Mouse (Mus musculus) cerebellum, adult 11-12 months (tissue): ENCODE results near the gene Map4k1.

Source experiments
- DNase-seq: peaks from one replicate; pipeline ENCODE4 v3.0.0; 2022

The Map4k1 gene

GRCm38 (mm10) chr7:28981651-28982273, at the start of gene Map4k1, which contains the start of gene Eif3k:
Gene Map4k1 (plus strand): TSS chr7:28982050.
Gene Eif3k (minus strand): TSS chr7:28981864.
- DNase-seq: peak; percentile 97

DNA sequence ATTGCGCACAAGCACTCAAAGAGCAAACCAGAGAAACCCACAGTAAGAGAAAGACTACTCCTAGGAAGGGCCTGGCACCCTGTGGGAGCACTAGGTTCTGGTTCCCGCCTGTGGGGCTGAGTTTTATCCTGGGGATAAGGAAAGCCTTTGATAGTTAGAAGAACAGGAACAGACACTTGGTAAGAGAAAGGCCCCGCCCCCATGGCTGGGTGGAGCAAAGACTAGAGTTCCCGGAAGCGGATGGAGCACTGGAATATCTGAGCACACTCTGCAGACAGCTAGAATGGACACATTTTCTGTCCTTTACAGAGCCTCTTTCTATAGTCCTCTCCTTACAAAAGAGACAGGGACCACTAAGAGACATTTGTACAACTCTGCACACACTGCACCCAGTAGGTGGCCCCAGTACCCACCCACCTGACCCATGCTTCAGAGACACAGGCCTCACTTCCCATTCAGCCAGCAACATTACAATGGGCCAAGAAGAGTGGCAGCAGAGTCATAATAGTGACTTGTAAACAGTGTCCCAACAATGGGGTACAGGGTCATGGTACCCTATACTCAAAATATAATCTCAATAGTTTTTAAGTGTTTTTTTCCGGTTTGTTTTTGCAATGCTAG, 49.3 kb upstream of the Map4k1 start:
- no peak for DNase-seq

- no peak for DNase-seq
Measured at GRCm38 (mm10) chr7:28933825-28934224, 48.0 kb upstream of the Map4k1 start.

DNA sequence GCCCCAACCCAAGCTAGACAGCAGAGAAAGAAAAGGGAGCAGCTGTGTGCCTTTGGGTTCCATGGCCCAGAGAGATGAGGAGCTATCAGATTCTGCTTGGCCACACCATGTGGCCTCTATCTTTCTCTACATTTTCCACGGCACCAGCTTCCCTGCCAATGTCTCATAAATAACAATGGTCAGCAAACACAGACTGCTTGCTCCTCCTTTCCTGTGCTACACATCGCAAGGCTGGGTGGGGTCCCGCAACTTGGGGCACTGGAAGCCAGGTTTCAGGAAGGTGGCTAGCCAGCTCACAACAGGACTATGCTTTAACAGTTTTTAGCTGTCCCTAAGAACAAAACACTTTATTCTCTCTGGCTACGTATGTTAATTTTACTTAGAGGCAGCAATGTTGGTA, 45.1 kb upstream of the Map4k1 start:
- no peak for DNase-seq

DNA sequence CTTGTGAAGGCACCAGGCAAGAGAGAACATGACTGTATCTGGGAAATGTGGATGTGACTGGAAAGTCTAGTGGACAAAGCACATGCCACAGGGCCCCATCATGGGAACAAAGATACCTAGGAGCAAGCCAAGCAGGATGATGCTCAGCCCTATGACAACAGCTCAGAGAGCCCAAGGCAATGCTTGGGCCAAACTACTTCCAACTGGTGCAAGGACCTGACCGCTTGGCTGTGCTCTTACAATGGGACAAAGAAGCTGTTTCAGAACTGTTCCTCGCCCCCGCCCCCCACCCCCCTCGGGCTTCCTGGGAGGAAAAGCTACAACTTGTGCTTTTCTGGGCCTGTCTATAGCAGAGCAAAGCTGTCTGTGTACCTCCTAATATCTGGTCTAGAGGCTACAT, 43.2 kb upstream of the Map4k1 start:
- DNase-seq: no peak

- no peak for DNase-seq
Measured at GRCm38 (mm10) chr7:28939418-28940183, 42.2 kb upstream of the Map4k1 start.

GRCm38 (mm10) chr7:28941129-28941528, 40.7 kb upstream of the Map4k1 start:
- DNase-seq: no peak

DNA sequence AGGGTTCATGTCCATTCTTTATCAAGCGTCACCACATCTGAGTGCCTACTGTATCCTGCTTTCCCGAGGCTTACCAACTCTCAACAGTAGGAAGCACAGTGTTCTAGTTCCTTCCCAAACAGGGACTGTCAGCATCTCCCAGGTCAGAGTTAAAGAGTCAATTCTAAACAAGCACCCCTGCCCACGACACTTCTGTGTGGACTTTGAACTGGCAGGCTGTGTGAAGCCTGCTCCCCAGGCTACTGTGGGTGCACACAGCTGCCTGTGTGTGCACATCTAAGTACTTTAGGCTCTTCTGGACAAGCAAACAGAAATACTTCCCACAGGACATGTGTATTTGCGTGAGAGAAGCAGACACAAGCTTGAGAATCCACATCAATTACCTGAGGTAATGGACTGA, 40.3 kb upstream of the Map4k1 start:
- DNase-seq: no peak

DNA sequence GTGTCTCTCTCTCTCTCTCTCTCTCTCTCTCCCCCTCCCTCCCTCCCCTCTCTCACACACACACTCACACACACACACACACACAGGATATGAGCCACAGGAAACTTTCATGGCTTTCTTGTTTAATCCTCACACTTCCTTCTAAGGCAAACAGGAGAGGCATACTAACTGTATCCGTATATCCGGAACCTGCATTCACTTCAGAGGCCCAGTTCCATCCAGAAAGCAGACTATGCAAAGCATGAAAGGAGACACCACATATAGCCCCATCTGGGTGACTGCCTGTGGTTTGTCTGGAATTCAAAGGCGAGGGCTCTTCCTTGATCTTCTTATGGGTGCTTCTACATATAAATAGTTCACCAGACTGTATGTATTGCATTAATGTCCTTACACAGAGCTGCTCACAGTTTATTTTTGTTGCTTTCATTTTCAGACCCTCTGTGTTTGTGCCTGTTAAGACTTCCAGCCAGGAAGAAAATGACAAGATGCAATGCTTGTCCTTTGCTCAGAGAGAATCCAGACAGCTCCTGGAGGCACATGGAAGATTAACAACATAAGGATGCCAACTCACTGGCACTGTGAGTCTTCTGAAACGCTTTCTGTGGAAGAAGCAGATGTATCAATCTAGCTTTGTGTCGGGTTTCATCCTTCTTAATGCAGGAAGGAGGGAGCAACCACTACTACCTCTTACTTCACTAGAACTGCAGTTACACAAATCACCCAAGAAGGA, 38.2 kb upstream of the Map4k1 start:
- no peak for DNase-seq

DNA sequence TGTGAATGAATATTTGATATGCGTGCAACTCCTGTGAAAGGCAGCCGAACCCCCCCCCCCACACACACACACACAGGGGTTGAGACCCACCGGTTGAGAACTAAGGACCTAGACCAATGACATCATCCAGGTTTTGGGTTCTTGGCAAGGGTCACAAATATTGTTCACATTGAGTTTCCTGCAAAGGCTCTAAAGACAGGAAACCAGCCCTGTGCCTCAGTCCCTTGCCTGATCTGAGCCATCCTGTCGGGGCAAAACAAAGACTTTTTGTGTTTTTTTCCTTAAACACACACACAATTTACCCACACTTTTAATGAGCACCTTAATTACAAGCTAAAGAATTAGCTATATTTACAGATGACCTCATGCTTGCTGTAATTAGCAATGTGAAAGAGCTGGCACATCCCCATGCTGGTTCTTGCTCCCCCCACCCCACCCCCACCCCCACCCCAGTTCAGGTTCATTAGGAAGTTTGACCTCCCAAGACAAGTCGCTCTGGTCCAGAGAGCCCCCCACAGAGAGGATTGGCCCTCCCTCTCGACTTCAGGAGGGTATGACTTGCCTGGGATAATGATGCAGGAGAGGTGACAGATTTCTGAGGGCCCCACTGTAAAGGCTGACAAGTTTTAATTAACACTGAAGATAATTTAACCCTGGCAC, 37.0 kb upstream of the Map4k1 start:
- DNase-seq: no peak

DNA sequence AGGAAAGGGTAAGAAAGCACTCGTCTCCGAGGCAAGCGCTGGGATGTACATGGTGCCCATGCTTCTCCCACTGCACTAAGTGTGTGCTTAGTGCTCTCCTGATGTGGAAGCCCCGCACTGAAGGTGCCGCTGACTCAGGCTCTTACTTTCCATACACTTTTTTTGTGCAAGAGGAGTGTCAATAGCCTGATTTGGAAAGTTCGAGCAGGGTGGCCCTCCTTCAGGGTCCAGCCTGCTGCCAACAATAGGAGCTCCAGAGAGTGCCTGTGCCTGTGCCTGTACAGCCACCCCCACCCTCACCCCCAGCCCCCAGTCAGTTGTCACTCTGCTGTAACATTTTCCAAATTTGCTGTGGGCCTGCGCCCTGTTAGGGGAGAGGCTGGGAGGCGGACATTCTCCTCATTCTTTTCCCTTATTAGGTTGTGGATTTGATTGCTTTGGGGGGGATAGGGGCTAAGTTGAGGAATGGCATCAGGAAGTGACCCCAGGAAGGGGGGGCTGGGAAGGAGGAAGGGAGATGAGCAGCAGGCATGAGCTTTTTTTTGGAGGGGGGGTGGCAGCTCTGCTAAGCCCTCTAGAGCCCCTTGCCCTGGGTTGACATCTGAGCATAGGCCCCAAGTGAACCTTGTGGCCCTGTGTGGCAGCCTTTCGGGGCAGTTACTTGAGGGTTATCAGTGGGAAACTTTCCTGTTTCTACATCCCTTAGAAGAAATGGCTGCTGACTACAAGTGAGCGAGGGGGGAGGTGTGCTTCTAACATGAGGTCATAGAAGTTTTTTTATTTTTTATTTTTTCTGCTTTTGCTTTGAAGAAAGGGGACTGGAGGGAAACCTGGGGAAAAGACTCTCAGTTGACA, 36.2 kb upstream of the Map4k1 start:
- DNase-seq: no peak

GRCm38 (mm10) chr7:28946271-28946610, 35.6 kb upstream of the Map4k1 start:
- no peak for DNase-seq

DNA sequence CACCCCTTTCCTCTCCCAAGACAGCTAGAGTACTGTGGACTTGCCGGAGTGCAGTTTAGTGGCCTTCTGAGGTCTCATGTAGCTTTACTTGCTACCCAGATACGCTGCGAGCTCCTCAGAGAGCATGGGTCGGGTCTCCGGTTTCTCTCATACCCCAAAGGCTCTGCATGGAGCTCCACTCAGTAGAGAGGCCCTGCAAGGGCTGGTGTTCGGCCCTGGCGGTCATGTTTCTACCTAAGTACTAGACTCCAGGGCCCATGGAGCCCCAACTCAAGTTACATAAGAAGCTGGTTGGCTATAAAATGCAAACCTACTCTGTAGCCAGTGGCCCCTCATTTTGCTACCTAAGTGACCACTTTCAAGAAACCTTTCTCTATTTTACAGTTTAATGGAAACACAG, 33.1 kb upstream of the Map4k1 start:
- no peak for DNase-seq

DNA sequence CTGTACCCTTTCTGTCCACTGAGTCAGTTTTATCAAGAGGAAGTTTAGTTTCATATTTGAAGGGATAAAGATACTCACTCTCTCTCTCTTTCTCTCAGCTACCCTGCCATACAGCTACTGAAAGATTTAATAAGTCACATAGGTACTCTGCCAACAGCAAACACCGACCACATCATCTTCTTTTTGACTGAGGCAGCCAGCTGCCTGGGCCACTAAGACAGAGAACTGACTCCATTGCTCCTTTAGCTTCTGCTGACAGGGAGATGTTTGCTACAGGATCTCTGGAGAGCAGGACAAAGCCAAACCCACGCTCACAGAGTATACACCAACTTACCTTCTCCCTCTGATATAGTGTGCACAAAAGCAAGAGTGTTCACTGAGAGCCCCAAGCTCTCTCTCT, 32.6 kb upstream of the Map4k1 start:
- no peak for DNase-seq

GRCm38 (mm10) chr7:28950346-28951037, 31.4 kb upstream of the Map4k1 start:
- no peak for DNase-seq

- DNase-seq: no peak
Measured at GRCm38 (mm10) chr7:28951764-28952163, 30.1 kb upstream of the Map4k1 start.

DNA sequence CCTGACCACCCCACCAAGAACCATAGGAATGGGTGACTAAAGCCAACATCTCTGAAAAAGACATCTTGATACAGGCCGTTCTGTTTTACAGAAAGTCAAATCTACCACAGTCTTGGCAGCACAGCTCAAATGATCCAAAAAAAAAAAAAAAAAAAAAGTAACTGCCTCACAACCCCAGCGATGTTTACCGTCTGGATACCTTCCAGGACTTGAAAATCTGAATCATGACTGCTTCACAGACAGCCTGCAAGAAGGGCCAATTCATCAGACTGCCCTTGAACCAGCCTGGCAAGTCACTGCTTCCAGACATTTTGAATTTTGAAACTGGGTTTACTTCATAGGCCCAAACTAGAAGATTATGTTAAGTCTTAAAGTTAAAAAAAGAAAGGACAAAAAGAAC, 29.1 kb upstream of the Map4k1 start:
- DNase-seq: no peak

DNA sequence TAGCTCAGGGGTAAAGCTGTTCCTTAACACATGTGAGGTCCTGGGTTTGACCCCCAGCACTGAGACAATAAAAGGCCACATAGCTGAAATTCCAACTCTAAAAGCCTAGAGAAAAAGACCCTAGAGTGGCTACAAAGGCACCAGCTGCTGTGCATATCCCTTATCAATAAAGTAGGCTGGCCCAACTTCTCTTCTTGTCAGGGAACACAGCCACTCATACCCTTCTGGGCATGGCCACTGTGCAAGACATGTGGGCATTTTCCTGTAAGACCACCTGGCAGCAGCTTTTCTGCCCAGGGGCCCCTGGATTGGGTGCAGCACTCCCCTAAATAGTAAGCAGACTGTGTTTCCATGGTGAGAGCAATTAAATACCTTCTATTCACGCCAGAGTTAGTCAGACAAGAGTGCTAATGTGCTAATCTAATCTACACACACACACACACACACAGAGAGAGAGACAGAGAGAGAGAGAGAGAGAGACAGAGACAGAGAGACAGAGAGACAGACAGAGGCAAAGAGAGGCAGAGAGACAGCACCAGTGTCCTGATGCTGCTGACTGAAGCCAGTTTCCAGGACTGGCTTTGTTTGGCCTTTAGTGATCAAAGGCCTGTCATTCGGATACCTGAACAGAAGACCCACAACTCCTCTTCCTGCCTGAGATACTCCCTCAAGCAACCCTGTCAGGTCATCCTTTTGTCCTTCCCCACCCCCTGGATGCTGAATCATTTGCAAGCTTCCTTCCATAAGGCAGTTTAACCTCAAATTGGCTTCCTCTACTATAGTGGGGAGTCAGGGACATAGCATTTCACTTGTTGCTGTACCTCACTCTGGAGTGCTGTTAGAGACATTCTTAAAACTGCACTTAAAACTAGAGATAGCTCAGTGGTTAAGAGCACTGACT, 28.1 kb upstream of the Map4k1 start:
- DNase-seq: no peak

GRCm38 (mm10) chr7:28954773-28955172, 27.1 kb upstream of the Map4k1 start:
- no peak for DNase-seq

DNA sequence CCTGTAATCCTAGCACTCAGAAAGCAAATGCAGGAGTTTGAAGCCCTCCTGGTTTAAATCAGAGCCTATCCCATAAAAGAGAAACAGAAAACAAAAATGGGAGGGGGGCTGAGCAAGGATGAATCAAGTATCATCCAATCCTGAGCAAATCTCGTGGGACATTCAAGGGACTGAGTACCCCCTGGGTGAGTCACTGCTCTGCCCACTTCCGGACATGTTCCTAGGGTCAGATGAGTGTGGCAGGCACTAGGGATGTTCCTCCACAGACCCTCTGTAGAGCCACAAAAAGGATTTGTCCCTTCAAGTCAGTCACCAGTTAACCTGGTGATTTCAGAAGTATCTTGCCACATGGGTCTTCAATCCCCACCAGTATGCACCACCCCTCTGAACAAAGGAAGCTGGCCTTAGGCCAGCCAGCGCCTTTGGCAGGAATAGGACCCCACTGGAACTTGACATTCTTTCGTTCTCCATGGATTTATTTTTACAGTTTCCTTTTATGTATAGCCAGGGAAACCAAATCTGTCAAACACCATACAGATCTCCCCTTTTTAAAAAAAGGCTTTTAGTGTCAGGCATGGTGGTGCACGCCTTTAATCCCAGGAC, 26.5 kb upstream of the Map4k1 start:
- DNase-seq: no peak
